Mouse (Mus musculus): ENCODE results near the gene Dgkg. TPM values are rescaled to one million over a fixed set of nuclear protein-coding genes. Genes with fewer than 3 reads are reported as not detected.

Dgkg gene
- total RNA-seq, 2 experiments from 2014 or later: 199 to 231 TPM

GRCm38 (mm10) chr16:22497976-22498375, 159.0 kb downstream of the Dgkg start:
- H3K27ac ChIP-seq: no peak overlapping the region
- no peak for TF ChIP-seq CTCF (conservative IDR thresholded peaks at IDR 0.05)
- no peak overlapping the region for H3K4me3 ChIP-seq
- no peak for DNase-seq (ENCODE audit: low spot score in 2 of 2)

GRCm38 (mm10) chr16:22495259-22495658, 161.8 kb downstream of the Dgkg start:
- H3K4me3 ChIP-seq: no peak overlapping the region
- no peak for TF ChIP-seq CTCF (conservative IDR thresholded peaks at IDR 0.05)
- H3K27ac ChIP-seq: peak overlapping the region; percentile 74; the same call in 1 of the 2 replicates
- DNase-seq (ENCODE audit: low spot score in 2 of 2): no peak

- no peak for TF ChIP-seq CTCF (conservative IDR thresholded peaks at IDR 0.05)
- Histone ChIP-seq H3K27ac (peak overlapping the region; percentile 74; the same call in 1 of the 2 replicates), H3K4me3 (no peak overlapping the region)
- no peak for DNase-seq (ENCODE audit: low spot score in 2 of 2)
Observed at GRCm38 (mm10) chr16:22494815-22495214, 162.2 kb downstream of the Dgkg start.

GRCm38 (mm10) chr16:22493396-22493795, 163.6 kb downstream of the Dgkg start:
- peak overlapping the region; percentile 74 for H3K27ac ChIP-seq
- no peak overlapping the region for H3K4me3 ChIP-seq
- DNase-seq (ENCODE audit: low spot score in 2 of 2): no peak
- TF ChIP-seq CTCF (conservative IDR thresholded peaks at IDR 0.05): no peak

DNA sequence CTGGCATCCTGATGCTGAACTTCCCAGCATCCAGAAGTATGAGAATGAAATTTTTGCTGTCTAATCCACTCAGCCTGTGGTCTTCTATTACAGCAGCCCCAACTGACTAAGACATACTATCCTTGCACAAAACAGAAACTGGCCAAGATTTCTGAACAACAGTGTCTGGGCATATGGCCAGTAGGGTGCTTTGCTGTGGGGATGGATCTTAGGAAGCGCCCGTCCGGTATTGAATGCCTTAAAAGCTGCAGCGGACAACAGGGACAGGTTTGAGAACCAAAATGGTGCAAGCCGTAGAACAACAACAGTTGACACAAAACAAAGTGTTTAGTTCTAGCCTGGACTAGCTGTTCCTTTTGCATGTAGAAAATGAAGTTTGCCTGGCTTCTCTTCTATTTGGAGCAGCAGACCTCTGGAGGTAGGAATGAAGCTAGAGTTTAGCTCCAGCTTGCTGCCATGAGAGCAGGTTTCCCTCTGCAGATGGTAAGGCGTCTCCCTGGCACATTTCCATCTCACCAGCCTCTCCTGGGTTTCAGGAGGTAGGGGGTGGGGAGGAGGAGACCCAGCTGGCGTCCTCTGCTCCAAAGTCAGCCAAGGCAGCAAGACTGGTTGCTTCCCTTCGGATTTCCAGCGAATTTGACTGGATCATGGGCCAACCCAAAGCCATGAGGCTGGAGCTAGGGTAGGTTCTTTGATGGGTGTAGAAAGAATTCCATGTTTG, 165.4 kb downstream of the Dgkg start:
- peak; percentile 66 to 74 for DNase-seq (ENCODE audit: low spot score in 2 of 2)
- TF ChIP-seq CTCF (conservative IDR thresholded peaks at IDR 0.05): no peak
- Histone ChIP-seq H3K4me3 (no peak overlapping the region), H3K27ac (peak overlapping the region; percentile 74)

- no peak for TF ChIP-seq CTCF (conservative IDR thresholded peaks at IDR 0.05)
- peak overlapping the region; percentile 19; the same call in 1 of the 2 replicates for H3K27ac ChIP-seq
- DNase-seq (ENCODE audit: low spot score in 2 of 2): no peak
- no peak overlapping the region for H3K4me3 ChIP-seq
Observed at GRCm38 (mm10) chr16:22483900-22484299, 173.1 kb downstream of the Dgkg start.

DNA sequence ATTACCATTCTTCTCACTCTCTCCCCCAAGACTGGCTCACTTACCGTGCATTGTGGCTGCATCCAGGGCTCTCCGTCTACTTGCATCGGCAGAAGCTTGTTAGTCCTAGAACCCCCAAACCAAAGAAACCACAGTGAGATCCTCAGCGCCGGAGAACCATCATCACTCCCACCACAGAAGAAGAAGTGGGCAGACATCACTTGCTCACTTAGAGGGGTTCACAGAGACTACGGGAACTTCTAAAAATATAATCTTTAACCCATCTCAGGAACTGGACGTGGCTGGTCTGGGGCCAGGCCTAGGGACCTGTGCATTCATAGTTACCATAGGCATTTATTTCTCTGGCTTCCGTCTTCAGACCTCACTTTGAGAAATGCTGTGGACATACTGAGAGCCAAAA, 177.7 kb downstream of the Dgkg start:
- H3K27ac ChIP-seq: no peak overlapping the region
- TF ChIP-seq CTCF (conservative IDR thresholded peaks at IDR 0.05): no peak
- no peak overlapping the region for H3K4me3 ChIP-seq
- DNase-seq (ENCODE audit: low spot score in 2 of 2): no peak

DNA sequence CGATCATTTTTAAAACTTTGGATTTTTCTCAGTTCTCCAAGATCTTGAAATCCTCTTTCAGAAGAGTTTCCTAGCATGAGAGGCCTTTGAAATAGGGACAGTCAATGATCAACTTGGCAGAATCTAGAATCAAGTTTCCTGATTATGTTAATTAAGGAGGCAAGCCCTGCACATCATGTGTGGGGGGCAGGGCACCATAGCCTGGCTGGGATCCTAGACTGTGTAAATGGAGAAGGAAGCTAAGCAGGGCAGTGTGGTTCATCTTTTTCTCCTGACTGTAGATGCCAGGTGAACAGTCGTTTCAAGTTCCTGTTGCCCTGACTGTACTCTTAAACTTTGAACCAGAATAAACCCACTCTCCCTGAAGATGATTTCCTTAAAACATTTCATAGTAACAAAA, 185.3 kb downstream of the Dgkg start:
- Histone ChIP-seq H3K27ac (no peak overlapping the region), H3K4me3 (no peak overlapping the region)
- no peak for DNase-seq (ENCODE audit: low spot score in 2 of 2)
- TF ChIP-seq CTCF (conservative IDR thresholded peaks at IDR 0.05): no peak

- peak in 1 of 2 experiments; percentile 4 for DNase-seq (ENCODE audit: low spot score in 2 of 2)
- Histone ChIP-seq H3K27ac (no peak overlapping the region), H3K4me3 (no peak overlapping the region)
- no peak for TF ChIP-seq CTCF (conservative IDR thresholded peaks at IDR 0.05)
Observed at GRCm38 (mm10) chr16:22469385-22469784, 187.6 kb downstream of the Dgkg start.

DNA sequence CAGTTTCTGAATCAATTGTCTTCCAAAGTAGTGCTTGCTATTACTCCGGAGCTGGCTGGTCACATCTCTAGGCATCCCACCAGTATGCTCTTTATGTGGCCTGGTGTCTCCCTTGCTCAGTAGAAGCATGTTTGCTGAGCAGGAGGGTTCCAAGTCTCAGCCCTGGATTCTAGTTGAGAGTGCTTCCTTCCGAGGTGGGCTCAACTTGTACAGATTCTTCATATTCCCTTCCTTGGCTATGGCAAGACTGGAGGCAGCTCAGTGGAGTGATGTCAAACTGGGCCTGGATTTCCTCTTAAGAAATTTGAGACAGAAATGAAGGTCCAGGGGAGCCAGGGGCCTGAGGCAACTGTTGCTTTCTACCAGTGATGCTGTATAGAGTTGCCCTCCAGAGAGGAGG, 189.9 kb downstream of the Dgkg start:
- DNase-seq (ENCODE audit: low spot score in 2 of 2): no peak
- Histone ChIP-seq H3K27ac (no peak overlapping the region), H3K4me3 (no peak overlapping the region)
- no peak for TF ChIP-seq CTCF (conservative IDR thresholded peaks at IDR 0.05)

- no peak for TF ChIP-seq CTCF (conservative IDR thresholded peaks at IDR 0.05)
- DNase-seq (ENCODE audit: low spot score in 2 of 2): no peak
- Histone ChIP-seq H3K4me3 (no peak overlapping the region), H3K27ac (no peak overlapping the region)
Observed at GRCm38 (mm10) chr16:22466381-22466780, 190.6 kb downstream of the Dgkg start.

DNA sequence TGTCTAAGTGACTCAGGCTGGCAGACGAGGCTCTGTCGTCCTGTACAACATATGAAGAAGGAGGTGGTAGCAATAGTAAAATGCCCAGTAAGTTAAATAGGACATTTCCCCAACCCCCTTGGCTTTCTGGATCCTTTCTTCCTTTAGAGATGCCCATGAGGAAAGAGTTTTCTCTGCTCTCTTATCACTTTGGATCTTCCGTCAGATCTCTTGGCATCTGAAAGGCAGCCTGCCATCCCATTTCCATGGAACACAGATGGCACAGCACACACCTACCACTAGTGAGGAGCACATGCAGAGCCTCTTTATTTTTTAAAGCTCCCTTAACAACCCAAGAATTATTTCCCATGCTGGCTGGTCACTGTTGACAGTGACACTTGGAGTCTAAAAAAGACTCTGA, 194.8 kb downstream of the Dgkg start:
- DNase-seq (ENCODE audit: low spot score in 2 of 2): no peak
- TF ChIP-seq CTCF (conservative IDR thresholded peaks at IDR 0.05): no peak
- Histone ChIP-seq H3K4me3 (no peak overlapping the region), H3K27ac (no peak overlapping the region)

GRCm38 (mm10) chr16:22461728-22462127, 195.3 kb downstream of the Dgkg start:
- no peak for DNase-seq (ENCODE audit: low spot score in 2 of 2)
- H3K4me3 ChIP-seq: no peak overlapping the region
- no peak for TF ChIP-seq CTCF (conservative IDR thresholded peaks at IDR 0.05)
- no peak overlapping the region for H3K27ac ChIP-seq

GRCm38 (mm10) chr16:22460960-22461359, 196.1 kb downstream of the Dgkg start:
- TF ChIP-seq CTCF (conservative IDR thresholded peaks at IDR 0.05): no peak
- Histone ChIP-seq H3K27ac (no peak overlapping the region), H3K4me3 (no peak overlapping the region)
- DNase-seq (ENCODE audit: low spot score in 2 of 2): no peak
